Mouse (Mus musculus) stomach, postnatal 0 days (tissue): ENCODE measurements around the gene Otulin.

ENCODE experiments used
- CTCF ChIP-seq: IDR thresholded peaks from 2 replicates; pipeline ENCODE4 v1.5.1; 2016; ENCODE audit warnings: antibody characterized with exemption, low read depth, mild to moderate bottlenecking, moderate library complexity
- EP300 ChIP-seq: optimal IDR thresholded peaks from 2 replicates; pipeline ENCODE3; 2016; ENCODE audit warnings: antibody characterized with exemption

GRCm38 (mm10) chr15:27641171-27641570 is 10.7 kb upstream of the Otulin start:
- TF ChIP-seq CTCF = no peak
- TF ChIP-seq EP300 = no peak
